Mouse (Mus musculus): Measurements from ENCODE around the gene Stambp. TPM values are rescaled to one million over a fixed set of nuclear protein-coding genes. Genes with fewer than 3 reads are reported as not detected.

Stambp gene
- 33.7 and 35.5 TPM in 2 replicates for polyA plus RNA-seq (2021; fragmentation: Nextera tagmentation)
- long read RNA-seq, experiment 1, transcript Stambp-201 (10 exons, 2,364 nt), result major isoform, 195 of 227 reads
- long read RNA-seq, experiment 1, transcript Stambp-207 (10 exons, 2,152 nt), result minor isoform, 10 of 227 reads
- long read RNA-seq, experiment 1, partial matches to known transcripts, result 11 of 227 reads
- long read RNA-seq, experiment 1, other reads (novel, unspliced or antisense), result 8 of 227 reads
- long read RNA-seq, experiment 2, transcript Stambp-201 (10 exons, 2,364 nt), result major isoform, 47 of 88 reads
- long read RNA-seq, experiment 2, partial matches to known transcripts, result 32 of 88 reads
- long read RNA-seq, experiment 2, other reads (novel, unspliced or antisense), result 7 of 88 reads

GRCm38 (mm10) chr6:83572671-83573070 is at the start of gene Stambp:
Stambp (minus strand) TSS chr6:83572729.

DNA sequence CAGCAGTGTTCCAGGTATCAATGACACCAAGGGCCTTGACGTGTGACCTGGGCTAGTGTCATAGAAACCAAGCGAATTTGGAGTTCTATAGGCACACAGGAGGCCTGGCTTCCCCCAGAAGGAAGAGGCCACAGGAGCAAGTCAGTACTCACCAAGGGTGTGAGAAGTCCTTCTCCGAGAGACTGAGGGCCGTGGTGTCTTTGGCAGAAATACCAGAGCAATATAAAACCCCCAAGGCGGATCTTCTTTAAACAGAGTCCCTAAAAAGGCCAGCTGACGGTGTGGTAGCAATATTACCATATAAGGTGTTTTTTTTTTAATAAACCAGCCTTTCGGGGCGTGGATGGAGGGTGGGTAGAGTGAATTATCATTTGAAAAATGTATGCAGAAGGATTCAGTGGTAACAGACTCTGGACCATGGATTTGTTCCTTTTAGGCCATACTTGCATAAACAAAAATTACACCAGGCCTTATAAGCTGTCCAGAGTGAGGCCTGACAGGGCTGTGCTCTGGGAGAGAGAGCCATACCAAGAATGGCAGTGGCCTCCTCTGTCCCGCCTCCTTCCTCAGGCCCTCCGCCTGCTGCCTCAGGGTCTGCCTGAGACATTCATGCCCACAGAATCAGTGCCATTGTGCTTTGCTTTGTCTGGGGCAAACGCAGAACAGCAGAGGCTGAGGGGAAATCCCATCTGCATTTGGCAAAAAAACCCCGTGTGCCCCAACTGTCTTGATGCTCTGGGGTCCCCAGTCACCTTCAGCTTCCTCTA is 36.3 kb downstream of the Stambp start, which contains the start of gene Actg2:
Gene Actg2 (minus strand): TSS at position 238 of the 767 bp plus-strand sequence.

DNA sequence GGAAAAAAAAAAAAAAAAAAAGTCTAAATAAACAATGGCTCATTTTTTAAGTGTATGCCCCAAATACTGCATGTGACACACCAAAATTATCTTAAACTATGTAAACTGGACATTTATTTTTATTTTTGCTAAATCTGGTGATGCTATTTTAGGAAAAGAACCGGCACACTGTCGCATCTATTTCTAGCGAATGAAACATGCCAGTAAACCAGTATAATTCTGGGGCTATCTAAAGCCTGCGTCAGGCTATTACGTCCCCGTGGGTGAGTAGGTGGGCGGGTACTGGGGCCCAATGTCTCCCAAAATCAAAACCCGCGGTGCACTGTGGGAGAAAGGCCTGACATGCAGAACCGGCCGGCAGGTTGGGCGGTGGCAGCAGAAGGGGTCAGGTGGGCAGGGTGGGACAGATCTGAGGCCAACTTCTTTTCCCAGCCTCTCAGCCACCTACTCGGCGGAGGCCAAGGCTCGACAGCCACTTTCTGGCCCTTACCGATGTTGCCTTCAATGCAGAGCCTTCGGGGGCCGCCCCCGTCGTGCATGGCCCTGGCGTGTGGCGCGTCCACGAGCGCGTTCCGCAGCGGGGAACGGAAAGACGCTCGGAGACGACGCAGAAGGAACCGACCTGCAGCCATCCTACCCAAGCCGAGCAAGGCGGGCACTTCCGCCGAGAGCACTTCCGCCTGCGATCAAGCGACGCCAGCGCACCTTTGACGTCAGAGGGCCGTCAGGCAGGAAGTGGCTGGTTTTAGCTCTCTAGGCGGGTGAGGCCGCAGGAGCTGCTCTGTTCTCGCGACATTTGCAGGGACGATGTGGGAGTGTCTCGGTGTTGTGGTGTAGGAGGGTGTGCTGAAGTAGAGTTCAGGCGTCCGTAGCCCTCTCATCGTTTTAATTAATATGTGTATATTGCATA is 66.0 kb downstream of the Stambp start, which contains the start of gene Dguok:
Gene Dguok (minus strand): TSS at position 712 of the 910 bp plus-strand sequence.

Other genes with a start within 250 kb of the Stambp start
- gene Mthfd2, start 246.8 kb downstream of the Stambp start, polyA plus RNA-seq (2021; fragmentation: Nextera tagmentation), result 14.2 and 17.4 TPM in 2 replicates
- 13.1 and 25.9 TPM in 2 replicates for gene Mob1a, start 246.7 kb downstream of the Stambp start, polyA plus RNA-seq (2021; fragmentation: Nextera tagmentation)
- 228 and 281 TPM in 2 replicates for gene Bola3, start 223.6 kb downstream of the Stambp start, polyA plus RNA-seq (2021; fragmentation: Nextera tagmentation)
- gene Tet3, start 113.6 kb downstream of the Stambp start, polyA plus RNA-seq (2021; fragmentation: Nextera tagmentation), result 5.7 and 10.3 TPM in 2 replicates
- gene Dguok, start 65.8 kb downstream of the Stambp start, polyA plus RNA-seq (2021; fragmentation: Nextera tagmentation), result 51.5 and 52.4 TPM in 2 replicates
- 0.16 TPM in 1 of 2 replicates, not detected in the other for gene Actg2, start 36.5 kb downstream of the Stambp start, polyA plus RNA-seq (2021; fragmentation: Nextera tagmentation)
- gene Clec4f, start 83.5 kb upstream of the Stambp start, polyA plus RNA-seq (2021; fragmentation: Nextera tagmentation), result not detected in 2 replicates
- not detected in 2 replicates for gene Cd207, start 105.1 kb upstream of the Stambp start, polyA plus RNA-seq (2021; fragmentation: Nextera tagmentation)
- not detected in 2 replicates for gene Vax2, start 138.5 kb upstream of the Stambp start, polyA plus RNA-seq (2021; fragmentation: Nextera tagmentation)
- gene Atp6v1b1, start 170.3 kb upstream of the Stambp start, polyA plus RNA-seq (2021; fragmentation: Nextera tagmentation), result not detected in 2 replicates
- gene Ankrd53, start 189.9 kb upstream of the Stambp start, polyA plus RNA-seq (2021; fragmentation: Nextera tagmentation), result not detected in 2 replicates
- gene Tex261, start 203.1 kb upstream of the Stambp start, polyA plus RNA-seq (2021; fragmentation: Nextera tagmentation), result 54.2 and 59.3 TPM in 2 replicates
- gene Nagk, start 222.3 kb upstream of the Stambp start, polyA plus RNA-seq (2021; fragmentation: Nextera tagmentation), result 81.0 and 103 TPM in 2 replicates